In the genomic region with DNA sequence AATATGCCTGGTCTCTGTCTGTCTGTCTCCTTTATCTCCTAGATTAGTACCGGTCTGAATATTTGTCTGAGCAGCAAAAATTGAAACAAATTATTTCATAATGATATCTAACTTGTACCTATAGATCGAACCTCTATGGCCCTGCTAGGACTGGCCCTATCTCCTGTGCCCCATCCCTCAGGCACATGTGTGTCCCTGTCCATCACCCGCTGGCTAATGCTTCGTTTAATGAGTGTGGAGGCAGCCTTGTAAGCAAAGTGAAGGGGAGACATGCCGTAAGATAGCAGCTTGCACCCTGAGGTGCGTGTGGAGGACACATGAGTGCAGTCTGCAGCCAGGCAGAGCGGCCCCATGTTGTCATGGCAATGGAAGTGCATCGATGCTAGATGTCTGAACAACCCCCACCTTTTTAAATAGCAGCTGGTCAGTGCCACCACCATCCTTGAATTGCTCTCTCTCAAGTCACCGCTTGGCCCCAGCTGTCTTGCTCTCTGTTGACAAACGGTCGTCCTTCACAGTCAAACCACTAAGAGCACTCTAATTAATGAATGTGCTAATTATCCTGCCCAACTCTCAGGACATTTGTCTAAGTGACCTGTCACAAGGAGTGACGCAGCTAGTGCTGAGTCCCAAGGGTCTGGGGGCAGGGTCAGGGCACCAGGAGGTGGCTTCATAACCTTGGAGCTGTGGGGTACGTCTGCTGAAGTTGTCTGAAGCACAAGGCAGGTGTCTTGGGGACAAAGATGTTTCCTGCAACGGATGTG, we compare ENCODE assay signal across 11 mouse cellular contexts. TPM values are rescaled to one million over a fixed set of nuclear protein-coding genes. Genes with fewer than 3 reads are reported as not detected.
DNase-seq lines count a peak whose midpoint lies in the region; ATAC-seq and TF ChIP-seq lines count a peak whose summit lies in the region.
"Had no signal": no experiment of that assay in that cellular context is flagged by ENCODE, and none has a peak within 500 bp of the region (broad histone marks: within the 10 kb centered on the region; RNA-seq: fewer than 3 reads in every experiment).

No protein-coding gene starts in this region.

- WGBS in hindbrain, embryonic 12.5 days: 44% methylated on average over 14 of the region's 14 CpGs
- 49% methylated on average over 14 of the region's 14 CpGs for WGBS in midbrain, embryonic 15.5 days
- WGBS in lung, adult 2 months: 64% methylated on average over 14 of the region's 14 CpGs

- no peak overlapping the region for H3K4me3 ChIP-seq in hindbrain, embryonic 12.5 days
- H3K4me3 ChIP-seq in midbrain, embryonic 15.5 days: no peak overlapping the region
- no peak overlapping the region for H3K4me3 ChIP-seq in lung, adult 2 months (replicated peaks; ENCODE audit: extremely low read depth, low read depth, low read length)
- H3K4me3 ChIP-seq: heart, embryonic 13.5 days had no signal

- H3K9ac ChIP-seq in hindbrain, embryonic 12.5 days: no peak overlapping the region
- H3K9ac ChIP-seq in midbrain, embryonic 15.5 days: no peak overlapping the region
- H3K9ac ChIP-seq: heart, embryonic 13.5 days had no signal

- H3K4me2 ChIP-seq in hindbrain, embryonic 12.5 days (replicated peaks): no peak overlapping the region
- H3K4me2 ChIP-seq in midbrain, embryonic 15.5 days: no peak overlapping the region
- H3K4me2 ChIP-seq: heart, embryonic 13.5 days had no signal

- H3K9me3 ChIP-seq in hindbrain, embryonic 12.5 days (replicated peaks): no peaks in the 10 kb centered on the region
- H3K9me3 ChIP-seq in midbrain, embryonic 15.5 days: no peaks in the 10 kb centered on the region
- H3K9me3 ChIP-seq: heart, embryonic 13.5 days had no signal

- no peak for TF ChIP-seq POLR2A in lung, adult 2 months (IDR thresholded peaks at IDR 0.05; ENCODE audit: borderline replicate concordance, extremely low read depth, low read depth, low read length)

- TF ChIP-seq CTCF in lung, adult 2 months (IDR thresholded peaks at IDR 0.05; ENCODE audit: insufficient read depth, low read length): no peak

- H3K27me3 ChIP-seq in hindbrain, embryonic 12.5 days: no peaks in the 10 kb centered on the region
- H3K27me3 ChIP-seq in midbrain, embryonic 15.5 days (replicated peaks): no peaks in the 10 kb centered on the region
- H3K27me3 ChIP-seq: heart, embryonic 13.5 days had no signal

- no peaks in the 10 kb centered on the region for H3K36me3 ChIP-seq in hindbrain, embryonic 12.5 days
- H3K36me3 ChIP-seq in midbrain, embryonic 15.5 days (replicated peaks): no peaks in the 10 kb centered on the region
- H3K36me3 ChIP-seq: heart, embryonic 13.5 days had no signal

- H3K27ac ChIP-seq in hindbrain, embryonic 12.5 days: peak overlapping the region; percentile 76
- H3K27ac ChIP-seq in midbrain, embryonic 15.5 days: peak overlapping the region; percentile 38; the same call in 1 of the 2 replicates
- H3K27ac ChIP-seq: heart, embryonic 13.5 days had no signal

- peaks cover 26% of the 10 kb centered on the region for H3K4me1 ChIP-seq in hindbrain, embryonic 12.5 days
- peaks cover 15% of the 10 kb centered on the region for H3K4me1 ChIP-seq in midbrain, embryonic 15.5 days
- no peaks in the 10 kb centered on the region for H3K4me1 ChIP-seq in lung, adult 2 months (ENCODE audit: control insufficient read depth, insufficient read depth, low read length)

- ATAC-seq in hindbrain, embryonic 12.5 days (ENCODE audit: low FRiP score): peak; percentile 79
- peak; percentile 62; the same call in 1 of the 2 replicates for ATAC-seq in midbrain, embryonic 15.5 days (replicated peaks)

- peak; percentile 34 for DNase-seq in adrenal gland, postnatal 14 days
- DNase-seq in adrenal gland, postnatal 10 days: no peak
- DNase-seq in brain, adult 2 months (ENCODE audit: low read depth, low spot score): peak; percentile 44
- no peak for DNase-seq in lung, adult 2 months
- no peak for DNase-seq in cerebellum, adult 11-12 months
- no peak for DNase-seq in spleen, postnatal 4 days (ENCODE audit: low spot score in 2 of 2)
- DNase-seq: cerebellum, adult 9-11 months; kidney, adult 2 months had no signal

RNA-seq across cellular contexts. Expression of gene Alox5ap, which starts 6.9 kb away (rescaled TPM):
- total RNA-seq in adrenal gland, postnatal 14 days (2021): 7.8 and 17.6 TPM in 2 replicates
- total RNA-seq in adrenal gland, postnatal 10 days (2021): 10 to 100 TPM; 10.3 to 15.3 TPM
- 5.9 and 7.1 TPM in 2 replicates for polyA plus RNA-seq in hindbrain, embryonic 12.5 days (2016; fragmentation: Nextera tagmentation; extraction: Ambion mirVana)
- polyA plus RNA-seq in midbrain, embryonic 15.5 days (2015; fragmentation: Nextera tagmentation; extraction: Ambion mirVana): 10.0 and 11.1 TPM in 2 replicates
- 65.9 and 104 TPM in 2 replicates for polyA plus RNA-seq in lung, adult 2 months (2012; rRNA removed)

Comparison
In these comparisons a context has a peak if more than half of its experiments do, and no peak if none do; other contexts are left out.
1. DNase-seq: peak in adrenal gland, postnatal 14 days (single experiment) and brain, adult 2 months (single experiment); none in adrenal gland, postnatal 10 days (single experiment), lung, adult 2 months (single experiment), cerebellum, adult 11-12 months (single experiment) and spleen, postnatal 4 days (0 of 2).